11 mouse cellular contexts compared by ENCODE assay signal in genomic region chr2:80013060-80013459, GRCm38 (mm10).
DNase-seq lines count a peak whose midpoint lies in the region; ATAC-seq lines count a peak whose summit lies in the region.
"Had no signal": no experiment of that assay in that cellular context is flagged by ENCODE, and none has a peak within 500 bp of the region (broad histone marks: within the 10 kb centered on the region; RNA-seq: fewer than 3 reads in every experiment).

No protein-coding gene starts in this region.

- H3K4me2 ChIP-seq in hindbrain, embryonic 14.5 days (replicated peaks) = no peak overlapping the region
- no peak overlapping the region for H3K4me2 ChIP-seq in hindbrain, embryonic 11.5 days (replicated peaks; ENCODE audit: low read depth, low read length)
- no peak overlapping the region for H3K4me2 ChIP-seq in kidney, embryonic 16.5 days (replicated peaks; ENCODE audit: low read depth, low read length)
- H3K4me2 ChIP-seq in stomach, embryonic 16.5 days (ENCODE audit: low read depth, low read length) = no peak overlapping the region
- H3K4me2 ChIP-seq: hindbrain, embryonic 15.5 days; neural tube, embryonic 15.5 days had no signal

- no peaks in the 10 kb centered on the region for H3K9me3 ChIP-seq in hindbrain, embryonic 14.5 days (ENCODE audit: control insufficient read depth, low read length)
- no peaks in the 10 kb centered on the region for H3K9me3 ChIP-seq in hindbrain, embryonic 11.5 days (ENCODE audit: control insufficient read depth, low read length)
- H3K9me3 ChIP-seq in kidney, embryonic 16.5 days (ENCODE audit: low read length) = no peaks in the 10 kb centered on the region; the same call in 1 of the 2 replicates
- H3K9me3 ChIP-seq in stomach, embryonic 16.5 days (replicated peaks; ENCODE audit: control insufficient read depth, low read length) = no peaks in the 10 kb centered on the region
- H3K9me3 ChIP-seq: G1E; hindbrain, embryonic 15.5 days; neural tube, embryonic 15.5 days had no signal

- H3K27ac ChIP-seq in hindbrain, embryonic 14.5 days = no peak overlapping the region
- no peak overlapping the region for H3K27ac ChIP-seq in hindbrain, embryonic 11.5 days (ENCODE audit: low read depth, low read length)
- H3K27ac ChIP-seq in kidney, embryonic 16.5 days (ENCODE audit: low read length) = no peak overlapping the region
- H3K27ac ChIP-seq in stomach, embryonic 16.5 days (ENCODE audit: low read length) = peak overlapping the region; percentile 68; the same call in 1 of the 2 replicates
- H3K27ac ChIP-seq: hindbrain, embryonic 15.5 days; neural tube, embryonic 15.5 days had no signal

- DNase-seq in hindbrain, embryonic 14.5 days (ENCODE audit: low spot score) = peak; percentile 34
- DNase-seq in hindbrain, embryonic 11.5 days (ENCODE audit: low spot score) = no peak
- peak; percentile 14 for DNase-seq in right cerebral cortex, adult 18-20 months
- no peak for DNase-seq in right cerebral cortex, postnatal 25 days
- no peak for DNase-seq in urinary bladder, adult 2 months (ENCODE audit: low spot score)
- no peak for DNase-seq in retina, postnatal 1 day

- no peak overlapping the region for H3K4me3 ChIP-seq in hindbrain, embryonic 14.5 days (replicated peaks; ENCODE audit: low read length)
- H3K4me3 ChIP-seq in hindbrain, embryonic 11.5 days (ENCODE audit: low read depth, low read length) = no peak overlapping the region
- H3K4me3 ChIP-seq in kidney, embryonic 16.5 days (ENCODE audit: low read length) = no peak overlapping the region
- no peak overlapping the region for H3K4me3 ChIP-seq in stomach, embryonic 16.5 days (replicated peaks; ENCODE audit: low read length)
- H3K4me3 ChIP-seq: hindbrain, embryonic 15.5 days; neural tube, embryonic 15.5 days had no signal

- no peaks in the 10 kb centered on the region for H3K4me1 ChIP-seq in hindbrain, embryonic 14.5 days (replicated peaks; ENCODE audit: control insufficient read depth, insufficient read depth, low read length)
- H3K4me1 ChIP-seq in hindbrain, embryonic 11.5 days (replicated peaks; ENCODE audit: control insufficient read depth, insufficient read depth, low read length) = no peaks in the 10 kb centered on the region
- H3K4me1 ChIP-seq in kidney, embryonic 16.5 days (ENCODE audit: insufficient read depth, low read length) = no peaks in the 10 kb centered on the region
- peaks cover 7% of the 10 kb centered on the region for H3K4me1 ChIP-seq in stomach, embryonic 16.5 days (ENCODE audit: control insufficient read depth, insufficient read depth, low read length)
- H3K4me1 ChIP-seq: hindbrain, embryonic 15.5 days; neural tube, embryonic 15.5 days had no signal

- 63% methylated on average over 4 of the region's 4 CpGs for WGBS in hindbrain, embryonic 14.5 days
- 80% methylated on average over 4 of the region's 4 CpGs for WGBS in hindbrain, embryonic 11.5 days
- 38% methylated on average over 4 of the region's 4 CpGs for WGBS in kidney, embryonic 16.5 days
- WGBS in stomach, embryonic 16.5 days = 39% methylated on average over 4 of the region's 4 CpGs

- H3K36me3 ChIP-seq in hindbrain, embryonic 14.5 days (replicated peaks; ENCODE audit: control insufficient read depth, insufficient read depth) = no peaks in the 10 kb centered on the region
- H3K36me3 ChIP-seq in hindbrain, embryonic 11.5 days (ENCODE audit: control insufficient read depth, insufficient read depth, low read length) = no peaks in the 10 kb centered on the region
- H3K36me3 ChIP-seq in kidney, embryonic 16.5 days (ENCODE audit: insufficient read depth, low read length) = no peaks in the 10 kb centered on the region
- H3K36me3 ChIP-seq in stomach, embryonic 16.5 days (ENCODE audit: control insufficient read depth, insufficient read depth, low read length) = no peaks in the 10 kb centered on the region
- H3K36me3 ChIP-seq: G1E; hindbrain, embryonic 15.5 days; neural tube, embryonic 15.5 days had no signal

- H3K9ac ChIP-seq in hindbrain, embryonic 14.5 days = no peak overlapping the region
- H3K9ac ChIP-seq in hindbrain, embryonic 11.5 days (ENCODE audit: low read depth, low read length) = no peak overlapping the region
- no peak overlapping the region for H3K9ac ChIP-seq in kidney, embryonic 16.5 days (replicated peaks; ENCODE audit: low read length)
- no peak overlapping the region for H3K9ac ChIP-seq in stomach, embryonic 16.5 days (ENCODE audit: low read length)
- H3K9ac ChIP-seq: hindbrain, embryonic 15.5 days; neural tube, embryonic 15.5 days had no signal

- H3K27me3 ChIP-seq in hindbrain, embryonic 14.5 days (ENCODE audit: control insufficient read depth, insufficient read depth, low read length) = no peaks in the 10 kb centered on the region
- no peaks in the 10 kb centered on the region for H3K27me3 ChIP-seq in hindbrain, embryonic 11.5 days (ENCODE audit: control insufficient read depth, insufficient read depth, low read length)
- H3K27me3 ChIP-seq in kidney, embryonic 16.5 days (ENCODE audit: insufficient read depth, low read length) = no peaks in the 10 kb centered on the region
- H3K27me3 ChIP-seq in stomach, embryonic 16.5 days (ENCODE audit: control insufficient read depth, insufficient read depth, low read length) = no peaks in the 10 kb centered on the region
- H3K27me3 ChIP-seq: hindbrain, embryonic 15.5 days; neural tube, embryonic 15.5 days had no signal

- ATAC-seq in hindbrain, embryonic 14.5 days (ENCODE audit: low FRiP score) = no peak
- ATAC-seq in hindbrain, embryonic 11.5 days (ENCODE audit: low FRiP score) = no peak
- ATAC-seq in kidney, embryonic 16.5 days (ENCODE audit: low FRiP score, low TSS enrichment) = 0 out of 2 replicates have a peak, but pooled peaks have one; percentile 51
- ATAC-seq in stomach, embryonic 16.5 days (ENCODE audit: insufficient read depth, low FRiP score) = peak; percentile 73; the same call in 1 of the 2 replicates

Comparison
In these comparisons a context has a peak if more than half of its experiments do, and no peak if none do; other contexts are left out.
1. DNase-seq: peak in hindbrain, embryonic 14.5 days (single experiment) and right cerebral cortex, adult 18-20 months (single experiment); none in hindbrain, embryonic 11.5 days (single experiment), right cerebral cortex, postnatal 25 days (single experiment), urinary bladder, adult 2 months (single experiment) and retina, postnatal 1 day (single experiment).
2. ATAC-seq: peak in kidney, embryonic 16.5 days (single experiment) and stomach, embryonic 16.5 days (single experiment); none in hindbrain, embryonic 14.5 days (single experiment) and hindbrain, embryonic 11.5 days (single experiment).